Mouse (Mus musculus) liver, embryonic 14.5 days (tissue): ENCODE results near the gene Glb1l.

Experiments
- CTCF ChIP-seq: IDR thresholded peaks from 2 replicates; pipeline ENCODE4 v1.5.1; 2016; ENCODE audit warnings: antibody characterized with exemption, low read depth, control low read depth
- EP300 ChIP-seq: IDR thresholded peaks from 2 replicates; pipeline ENCODE4 v1.6.1; 2016; ENCODE audit warnings: antibody characterized with exemption, low read depth

GRCm38 (mm10) chr1:75236117-75237050, 25.8 kb upstream of the Glb1l start, which contains the start of gene Dnajb2:
- peak; percentile 89 for TF ChIP-seq EP300
- TF ChIP-seq CTCF = peak; percentile 28; the same call in 1 of the 2 replicates
